Mouse (Mus musculus) cerebellum, postnatal 14 days (tissue): ENCODE results near the gene Phc3.
A peak's percentile ranks its signal among the peaks of the same experiment; 100 is the strongest.
"Not testable (repeated sequence)": the region's sequence is repeated elsewhere in the genome, so short reads cannot be mapped to it uniquely, and the experiment has no call there.

Source experiments
- DNase-seq, 2 experiments: peaks; one replicate each; pipeline ENCODE4 v3.0.0; 2021; ENCODE audit warnings: mixed read lengths in 2 of 2

Gene Phc3

DNA sequence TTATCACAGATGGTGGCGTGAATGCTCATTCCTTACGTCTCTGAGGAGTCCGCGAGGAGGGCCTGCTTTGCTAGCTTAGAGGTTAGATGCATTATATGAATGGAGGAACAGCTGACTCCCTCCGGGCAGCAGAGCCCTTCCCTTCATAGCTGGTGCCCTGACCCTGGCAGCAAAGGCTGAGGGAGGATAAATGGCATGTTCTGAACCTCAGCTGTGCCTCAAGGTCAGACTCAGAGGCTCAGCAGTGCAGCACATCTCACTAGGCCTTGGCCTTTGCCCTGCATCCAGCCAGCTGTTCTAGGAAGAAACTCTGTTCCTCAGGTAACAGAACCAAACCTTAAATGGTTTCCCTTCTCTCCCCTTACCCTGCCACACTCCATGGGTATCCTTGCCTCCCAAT is 101.0 kb downstream of the Phc3 start:
- DNase-seq = no peak

DNA sequence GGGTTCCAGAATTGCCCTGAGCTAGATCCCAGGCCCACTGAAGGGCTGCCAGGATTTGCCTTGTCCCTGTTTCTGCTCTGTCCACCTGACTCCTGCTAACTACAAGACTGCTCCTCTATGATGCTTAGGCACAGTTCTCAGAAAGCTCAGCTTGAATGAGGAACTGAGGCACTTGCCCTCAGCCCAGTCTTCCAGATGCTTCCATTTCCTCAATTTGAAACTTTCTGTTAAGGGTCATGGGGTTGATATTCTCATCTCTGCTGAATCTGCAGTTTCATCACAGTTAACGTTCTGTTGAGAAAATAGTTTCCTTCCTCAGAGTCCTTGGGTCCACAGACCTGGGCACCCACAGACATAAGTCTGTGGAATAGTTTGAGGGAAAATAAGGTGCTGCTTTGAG is 104.6 kb downstream of the Phc3 start:
- no peak for DNase-seq

DNA sequence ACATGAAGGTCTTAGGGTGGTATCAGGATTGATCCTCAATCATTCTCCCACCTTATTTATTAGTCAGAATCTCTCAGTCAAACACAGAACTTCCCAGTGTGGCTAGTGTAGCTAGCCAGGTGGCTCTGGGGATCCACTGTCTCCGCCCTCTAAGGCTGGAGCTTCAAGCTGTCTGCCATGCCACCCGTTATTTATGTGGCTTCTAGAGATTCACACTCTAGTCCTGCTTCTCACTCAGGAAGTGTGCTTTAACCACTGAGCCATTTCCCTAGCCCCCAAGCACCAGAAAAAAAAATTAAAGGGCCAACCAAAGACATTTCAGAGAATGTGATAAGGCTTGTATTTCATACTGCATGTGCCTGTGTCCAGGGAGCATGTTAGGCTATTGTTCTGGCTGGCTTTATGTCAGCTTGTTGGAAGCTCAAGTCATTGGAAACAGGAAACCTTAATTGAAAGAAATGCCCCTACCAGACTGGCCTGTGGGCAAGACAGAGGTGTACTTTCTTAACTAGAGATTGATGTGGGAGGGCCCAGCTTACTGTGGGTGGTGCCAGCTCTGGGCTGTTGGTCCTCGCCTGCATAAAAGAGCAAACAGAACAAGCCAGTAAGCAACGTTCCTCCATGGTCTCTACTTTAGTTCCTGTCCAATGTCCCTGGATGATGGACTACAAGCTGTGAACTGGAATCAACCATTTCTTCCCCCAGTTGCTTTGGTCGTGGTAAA is 105.3 kb downstream of the Phc3 start:
- no peak for DNase-seq

DNA sequence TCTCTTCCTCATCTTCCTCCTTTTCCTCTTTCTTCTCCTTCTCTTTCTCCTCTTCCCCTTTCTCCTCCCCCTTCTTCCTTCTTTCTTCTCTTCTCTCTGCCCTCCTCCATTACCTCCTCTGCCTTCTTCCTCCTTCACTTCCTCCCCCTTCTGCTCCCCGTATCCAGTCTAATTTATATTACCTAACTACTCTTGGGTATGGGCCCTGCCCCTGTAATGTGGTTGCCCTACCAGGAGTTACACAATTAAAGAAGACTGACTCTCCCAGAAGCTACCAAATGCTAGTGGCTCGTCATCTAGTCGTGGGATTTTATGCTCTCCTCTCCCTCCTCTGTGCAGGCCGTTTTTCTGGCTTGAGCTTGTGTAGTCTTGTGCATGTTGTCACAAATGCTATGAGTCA is 108.5 kb downstream of the Phc3 start:
- DNase-seq = no peak

DNA sequence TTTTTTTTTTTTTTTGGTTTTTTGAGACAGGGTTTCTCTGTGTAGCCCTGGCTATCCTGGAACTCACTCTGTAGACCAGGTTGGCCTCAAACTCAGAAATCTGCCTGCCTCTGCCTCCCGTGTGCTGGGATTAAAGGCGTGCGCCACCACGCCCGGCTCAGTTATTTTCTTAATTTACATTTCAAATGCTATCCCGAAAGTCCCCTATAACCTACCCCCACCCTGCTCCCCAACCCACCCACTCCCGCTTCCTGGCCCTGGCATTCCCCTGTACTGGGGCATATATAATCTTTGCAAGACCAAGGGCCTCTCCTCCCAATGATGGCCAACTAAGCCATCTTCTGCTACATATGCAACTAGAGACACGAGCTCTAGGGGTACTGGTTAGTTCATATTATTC is 109.6 kb downstream of the Phc3 start:
- DNase-seq = not testable (repeated sequence)

DNA sequence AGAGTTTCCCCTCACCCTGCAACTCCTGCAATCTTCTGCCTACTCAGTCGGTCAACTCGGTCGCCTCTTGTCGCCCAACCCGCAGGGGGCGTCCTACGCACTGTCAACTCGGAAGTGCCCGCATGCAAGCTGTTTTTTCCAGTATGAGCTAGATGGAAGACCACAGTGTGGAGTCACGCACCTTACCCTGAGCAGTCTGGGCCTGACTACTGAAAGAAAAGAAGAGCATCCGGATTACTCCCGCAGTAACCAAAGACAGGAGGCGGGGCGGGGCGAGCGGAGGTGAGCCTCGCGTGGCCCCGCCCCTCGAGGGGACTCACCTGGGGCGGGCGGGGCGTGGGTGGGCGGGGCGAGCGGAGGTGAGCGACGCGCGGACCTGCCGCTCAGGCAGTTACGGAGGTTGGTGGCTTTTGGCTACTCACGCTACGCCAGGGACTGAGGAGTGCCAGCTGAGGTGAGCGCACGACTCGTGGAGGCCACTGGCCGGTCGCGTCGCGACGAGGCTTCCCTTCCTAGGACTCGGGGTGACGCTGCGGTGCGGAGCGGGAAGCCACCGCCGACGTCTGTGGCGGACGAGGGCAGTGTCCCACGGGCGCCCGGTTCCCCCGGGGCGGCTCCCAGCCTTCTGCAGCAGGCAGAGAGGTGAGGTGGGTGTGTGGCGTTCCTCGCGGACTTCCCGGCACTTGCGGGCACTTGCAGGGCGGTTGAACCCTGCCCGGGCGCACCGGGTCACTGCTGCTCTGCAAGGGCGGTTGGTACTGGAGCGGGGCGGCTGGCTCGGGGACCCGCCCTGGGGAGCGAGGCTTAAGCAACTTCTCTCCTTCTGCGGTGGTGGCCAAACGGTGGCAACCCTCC is 113.4 kb downstream of the Phc3 start, which contains the start of gene Gpr160:
TSS of gene Gpr160 (plus strand) at position 347 of the 855 bp plus-strand sequence.
- peak; percentile 59 to 62 for DNase-seq

DNA sequence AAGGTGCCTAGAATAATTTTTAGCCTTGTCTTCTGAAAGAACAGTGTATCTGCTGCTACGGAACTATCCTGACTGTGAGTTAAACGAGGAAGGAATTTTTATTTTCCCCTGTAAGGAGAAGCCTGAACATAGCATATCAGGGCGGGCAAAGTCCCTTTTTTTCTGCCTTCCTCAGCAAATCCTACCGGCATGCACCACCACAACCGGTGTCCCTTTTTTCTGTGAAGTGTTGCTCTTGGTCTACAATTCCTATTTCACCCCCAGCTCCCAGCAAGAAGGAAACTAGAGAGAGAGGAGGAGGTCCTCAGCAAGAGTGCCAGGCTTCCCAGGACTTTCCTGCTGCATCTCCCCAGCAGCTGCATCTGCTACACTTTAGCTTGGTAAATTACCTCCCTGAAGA is 115.6 kb downstream of the Phc3 start:
- DNase-seq = no peak

DNA sequence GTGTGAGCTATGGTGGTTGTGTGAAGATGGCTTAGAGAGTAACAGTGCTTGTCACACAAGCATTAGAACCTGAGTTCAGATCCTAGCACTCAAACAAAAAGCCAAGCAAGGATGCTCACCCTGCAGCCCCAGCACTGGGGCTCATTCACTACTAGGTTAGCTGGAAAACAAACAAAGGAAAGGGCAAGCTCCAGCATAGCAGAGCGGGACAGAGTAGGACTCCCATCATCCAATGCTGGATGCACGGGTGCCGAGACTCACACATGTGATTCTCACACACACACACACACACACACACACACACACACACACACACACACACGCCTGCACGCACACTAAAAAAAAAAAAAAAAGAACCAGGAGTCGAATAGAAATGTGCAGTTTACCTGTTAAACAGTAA is 117.8 kb downstream of the Phc3 start:
- no peak for DNase-seq
